Mouse (Mus musculus) limb, embryonic 12.5 days (tissue): ENCODE measurements around the gene Cd163l1. TPM values are rescaled to one million over a fixed set of nuclear protein-coding genes. Genes with fewer than 3 reads are reported as not detected.

Experiments
- ATAC-seq: fragments of 200-750 bp; cut with Nextera tagmentation; 2 replicates; pipeline ENCODE4 v1.8.0; 2017; ENCODE audit warnings: low read depth, moderate TSS enrichment; ENCODE audit not compliant: insufficient number of reproducible peaks, insufficient read depth, low FRiP score, low TSS enrichment
- H3K27ac ChIP-seq: fragments of 300-500 bp; sonication (generic); 2 replicates; pipeline ENCODE4 v1.5.1; 2016; ENCODE audit warnings: mild to moderate bottlenecking, moderate library complexity
- H3K27me3 ChIP-seq: fragments of 300-500 bp; sonication (generic); 2 replicates; pipeline ENCODE4 v1.6.1; 2016; ENCODE audit warnings: mild to moderate bottlenecking, moderate library complexity
- H3K36me3 ChIP-seq: fragments of 300-500 bp; sonication (generic); 2 replicates; pipeline ENCODE4 v1.6.1; 2016; ENCODE audit warnings: mild to moderate bottlenecking, moderate library complexity
- H3K4me1 ChIP-seq: fragments of 300-500 bp; sonication (generic); replicated peaks from 2 replicates; pipeline ENCODE4 v1.6.1; 2016
- H3K4me2 ChIP-seq: fragments of 300-500 bp; sonication (generic); 2 replicates; pipeline ENCODE4 v1.6.1; 2016; ENCODE audit warnings: mild to moderate bottlenecking, moderate library complexity
- H3K4me3 ChIP-seq: fragments of 300-500 bp; sonication (generic); replicated peaks from 2 replicates; pipeline ENCODE4 v1.5.1; 2016; ENCODE audit warnings: mild to moderate bottlenecking
- H3K9ac ChIP-seq: fragments of 300-500 bp; sonication (generic); replicated peaks from 2 replicates; pipeline ENCODE4 v1.6.1; 2016; ENCODE audit warnings: mild to moderate bottlenecking, moderate library complexity
- H3K9me3 ChIP-seq: fragments of 300-500 bp; sonication (generic); 2 replicates; pipeline ENCODE4 v1.6.1; 2016; ENCODE audit warnings: mild to moderate bottlenecking, moderate library complexity
- WGBS: fragments of 180-500 bp; shearing (Covaris S2); methylation state at CpG from one replicate; pipeline ENCODE4 v1.1.7; 2016; 5-methylcytosine and 5-hydroxymethylcytosine counted together
- polyA plus RNA-seq: library from polyadenylated mRNA; unstranded; fragments of >200 nt; fragmentation: Nextera tagmentation; extraction: Ambion mirVana; gene quantifications from 2 replicates; pipeline ENCODE4 v1.2.1, GENCODE M21; 2016

Cd163l1 gene
- polyA plus RNA-seq, 1 experiment from 2014 or later: not detected

DNA sequence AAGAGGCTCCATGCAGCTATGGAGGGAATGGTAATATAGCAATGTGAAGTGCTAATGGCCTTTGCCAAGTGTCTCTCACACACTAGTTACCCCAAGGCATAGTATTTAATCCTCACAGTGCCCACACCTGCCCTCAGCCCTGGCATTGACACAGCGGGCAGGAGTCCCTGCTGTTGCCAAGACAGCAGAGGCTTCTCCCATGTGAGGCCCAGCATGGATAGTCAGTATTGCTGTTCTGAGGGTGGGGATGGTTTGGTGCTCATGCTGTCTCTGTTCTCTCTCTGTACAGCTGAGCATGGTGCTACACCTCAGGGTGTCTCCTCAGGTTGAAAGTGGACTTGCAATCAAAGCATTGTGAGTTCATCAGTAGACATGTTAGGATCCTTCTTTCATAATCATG, 27.6 kb upstream of the Cd163l1 start:
- ATAC-seq: no peak
- Histone ChIP-seq H3K36me3 (no peaks in the 10 kb centered on the region), H3K9ac (no peak overlapping the region), H3K4me1 (no peaks in the 10 kb centered on the region), H3K27me3 (no peaks in the 10 kb centered on the region), H3K4me3 (no peak overlapping the region), H3K27ac (no peak overlapping the region), H3K9me3 (0 out of 2 replicates have a peak, but pooled peaks cover 5% of the 10 kb centered on the region), H3K4me2 (no peak overlapping the region)
- WGBS: 88% methylated on average over 1 of the region's 1 CpGs

DNA sequence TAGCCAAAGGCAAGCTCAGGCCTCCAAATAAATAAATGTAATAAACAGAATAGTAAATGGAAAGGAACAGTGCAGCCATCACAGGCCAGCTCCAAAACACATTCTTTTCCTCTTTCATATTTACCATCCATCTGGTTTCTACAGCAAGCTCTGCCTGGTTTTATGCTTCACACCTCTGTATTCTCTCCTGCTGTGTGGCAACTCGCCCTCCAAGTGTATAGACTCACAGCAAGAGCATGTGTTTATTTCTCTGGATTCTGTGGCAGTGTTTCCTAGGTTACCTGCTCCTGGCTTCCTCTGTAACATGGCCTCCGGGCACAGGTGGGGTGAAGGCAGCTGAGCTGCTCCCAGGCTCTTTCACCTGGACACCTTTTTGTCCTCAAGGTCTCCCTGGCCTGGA, 25.6 kb upstream of the Cd163l1 start:
- Histone ChIP-seq H3K4me1 (no peaks in the 10 kb centered on the region), H3K27me3 (no peaks in the 10 kb centered on the region), H3K9me3 (0 out of 2 replicates have a peak, but pooled peaks cover 5% of the 10 kb centered on the region), H3K36me3 (no peaks in the 10 kb centered on the region), H3K4me2 (no peak overlapping the region), H3K9ac (no peak overlapping the region), H3K27ac (no peak overlapping the region), H3K4me3 (no peak overlapping the region)
- no peak for ATAC-seq
- WGBS: 51% methylated on average over 2 of the region's 2 CpGs

DNA sequence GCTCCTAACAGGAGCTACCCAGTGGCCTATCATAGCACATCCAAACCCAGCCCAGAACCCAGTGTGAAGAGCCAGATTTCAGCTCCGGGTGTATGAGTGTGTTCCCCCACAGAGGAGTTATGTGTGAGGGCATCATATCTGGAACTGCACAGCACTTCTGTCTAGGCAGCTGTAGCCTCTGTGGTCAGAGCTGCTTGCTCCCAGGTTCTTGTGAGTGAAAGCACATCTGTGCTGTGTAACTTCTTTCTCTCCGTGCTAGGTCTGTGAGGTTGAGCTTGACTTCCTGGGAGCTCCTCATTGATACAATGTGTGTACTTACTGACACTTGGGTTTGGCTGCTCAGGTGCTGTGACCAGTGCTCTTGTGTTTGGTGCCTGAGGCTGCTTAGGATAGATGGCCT, 25.2 kb upstream of the Cd163l1 start:
- Histone ChIP-seq H3K4me2 (no peak overlapping the region), H3K27ac (no peak overlapping the region), H3K36me3 (no peaks in the 10 kb centered on the region), H3K4me1 (no peaks in the 10 kb centered on the region), H3K4me3 (no peak overlapping the region), H3K9ac (no peak overlapping the region), H3K9me3 (0 out of 2 replicates have a peak, but pooled peaks cover 5% of the 10 kb centered on the region), H3K27me3 (no peaks in the 10 kb centered on the region)
- ATAC-seq: no peak
- 81% methylated on average over 2 of the region's 2 CpGs for WGBS

DNA sequence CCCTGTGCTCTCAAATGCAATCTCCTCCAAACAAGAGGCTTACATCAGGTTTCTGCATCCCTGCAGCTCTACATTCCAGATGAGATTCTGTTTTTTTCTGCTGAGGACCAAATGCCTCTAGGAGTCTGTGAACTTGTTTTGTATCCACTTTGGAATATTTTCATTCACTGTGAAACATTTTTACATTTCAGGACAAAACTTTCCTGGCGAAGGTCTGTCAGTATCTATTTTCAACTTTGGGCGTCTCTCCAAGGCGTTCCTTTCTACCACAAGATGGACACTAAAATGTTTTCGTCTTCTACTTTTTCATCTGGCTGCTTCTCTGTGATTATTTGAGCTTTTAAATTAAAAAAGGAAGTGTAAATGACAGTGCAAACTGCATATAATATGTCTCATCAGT, 24.0 kb upstream of the Cd163l1 start:
- H3K4me2 ChIP-seq: no peak overlapping the region
- no peak overlapping the region for H3K9ac ChIP-seq
- H3K36me3 ChIP-seq: no peaks in the 10 kb centered on the region
- 90% methylated on average over 4 of the region's 4 CpGs for WGBS
- no peak overlapping the region for H3K4me3 ChIP-seq
- 0 out of 2 replicates have a peak, but pooled peaks cover 5% of the 10 kb centered on the region for H3K9me3 ChIP-seq
- no peaks in the 10 kb centered on the region for H3K27me3 ChIP-seq
- no peak for ATAC-seq
- H3K27ac ChIP-seq: no peak overlapping the region
- H3K4me1 ChIP-seq: no peaks in the 10 kb centered on the region

DNA sequence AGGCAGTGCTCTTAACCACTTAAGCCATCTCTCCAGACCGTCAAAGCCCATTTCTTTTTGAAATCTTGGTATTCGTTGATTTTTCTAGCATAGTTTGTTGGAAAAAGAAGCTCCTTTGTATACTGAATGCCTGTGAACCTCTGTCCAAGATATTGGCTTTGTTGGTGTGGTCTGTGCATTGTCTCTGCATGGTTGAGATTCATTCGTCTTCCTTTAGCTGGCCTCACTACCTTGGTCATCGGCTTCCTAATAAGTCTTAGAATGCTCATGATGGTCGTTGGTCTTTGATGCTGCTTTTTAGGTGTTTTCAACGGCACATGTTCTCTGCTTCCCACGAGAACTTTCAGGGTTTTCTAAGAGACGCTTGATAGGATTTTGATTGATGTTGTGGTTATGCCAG, 22.1 kb upstream of the Cd163l1 start:
- Histone ChIP-seq H3K27me3 (no peaks in the 10 kb centered on the region), H3K36me3 (no peaks in the 10 kb centered on the region), H3K9ac (no peak overlapping the region), H3K4me1 (no peaks in the 10 kb centered on the region), H3K4me3 (no peak overlapping the region), H3K27ac (no peak overlapping the region), H3K9me3 (0 out of 2 replicates have a peak, but pooled peaks cover 5% of the 10 kb centered on the region), H3K4me2 (no peak overlapping the region)
- no peak for ATAC-seq
- 83% methylated on average over 8 of the region's 8 CpGs for WGBS

DNA sequence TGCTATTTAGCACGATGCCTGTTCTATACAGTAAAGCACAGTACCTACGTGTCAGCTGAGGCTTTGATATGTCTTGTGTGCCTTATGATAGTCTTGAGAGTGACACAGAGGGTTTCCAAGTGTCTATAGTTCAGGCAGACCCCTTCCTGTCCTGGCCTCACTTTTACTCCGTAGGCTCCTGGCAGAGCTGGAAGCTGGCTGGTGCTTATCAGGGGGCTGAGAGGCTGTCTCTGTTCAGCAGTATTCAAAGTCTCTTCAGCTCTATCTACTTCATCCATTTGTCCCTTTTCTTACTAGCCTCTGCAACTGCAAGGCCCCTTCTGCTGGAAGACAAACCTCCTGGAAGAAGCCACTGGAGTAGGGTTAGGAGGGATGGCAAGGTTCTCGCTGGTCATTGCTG, 17.0 kb upstream of the Cd163l1 start:
- Histone ChIP-seq H3K4me2 (no peak overlapping the region), H3K9me3 (no peaks in the 10 kb centered on the region), H3K36me3 (no peaks in the 10 kb centered on the region), H3K4me1 (no peaks in the 10 kb centered on the region), H3K9ac (no peak overlapping the region), H3K27ac (no peak overlapping the region), H3K27me3 (0 out of 2 replicates have a peak, but pooled peaks cover 4% of the 10 kb centered on the region), H3K4me3 (no peak overlapping the region)
- no peak for ATAC-seq
- WGBS: 89% methylated on average over 4 of the region's 4 CpGs

DNA sequence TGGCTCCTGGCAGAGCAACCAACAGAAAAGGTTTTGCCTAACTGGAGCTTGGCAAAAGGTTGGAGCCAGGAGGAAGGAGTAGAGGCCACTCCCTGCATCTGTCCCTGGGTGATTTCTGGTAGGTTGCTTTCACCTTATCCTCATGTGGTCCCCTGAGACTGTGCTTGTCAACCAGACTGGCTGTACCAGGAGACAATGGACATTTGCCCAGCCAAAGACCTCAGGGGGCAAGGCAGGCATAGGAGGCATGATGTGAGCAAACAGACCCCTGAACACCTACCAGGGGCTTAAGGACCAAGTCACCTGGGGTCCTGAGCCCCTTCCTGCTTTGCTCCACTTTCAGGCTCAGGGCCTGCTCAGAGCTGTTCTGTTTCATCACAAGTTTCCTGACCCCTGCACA, 12.2 kb upstream of the Cd163l1 start, which contains the start of gene Olfr524:
Olfr524 (minus strand) TSS at position 101 of the 400 bp plus-strand sequence.
- Histone ChIP-seq H3K27ac (no peak within 1 kb of the TSS), H3K4me3 (no peak within 1 kb of the TSS), H3K4me2 (no peak within 1 kb of the TSS), H3K27me3 (0 out of 2 replicates have a peak, but pooled peaks cover 4% of the 10 kb centered on the region), H3K9ac (no peak within 1 kb of the TSS), H3K36me3 (no peaks in the 10 kb centered on the region), H3K4me1 (no peaks in the 10 kb centered on the region), H3K9me3 (no peaks in the 10 kb centered on the region)
- no peak for ATAC-seq

DNA sequence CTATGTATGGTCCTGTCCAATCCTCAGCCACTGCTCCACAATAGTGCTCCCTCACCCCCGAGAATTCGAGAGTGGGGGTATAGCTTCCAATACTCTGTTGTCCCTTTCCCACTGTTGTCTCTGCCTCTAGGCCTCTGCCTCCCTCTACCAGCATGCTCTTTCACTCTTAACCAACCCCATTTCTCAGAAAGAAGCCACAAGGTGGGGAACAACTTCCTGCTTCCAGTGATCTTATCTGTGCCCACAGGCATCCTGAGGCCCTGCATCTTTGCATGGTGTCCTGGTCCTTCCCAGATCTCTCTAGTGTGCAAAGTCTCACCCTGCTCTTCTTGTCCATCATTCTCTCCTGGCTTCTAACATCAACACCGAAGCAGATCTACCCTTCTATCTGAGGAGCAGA, 11.2 kb upstream of the Cd163l1 start:
- no peak overlapping the region for H3K4me2 ChIP-seq
- no peak overlapping the region for H3K27ac ChIP-seq
- H3K4me3 ChIP-seq: no peak overlapping the region
- no peaks in the 10 kb centered on the region for H3K4me1 ChIP-seq
- H3K27me3 ChIP-seq: 0 out of 2 replicates have a peak, but pooled peaks cover 4% of the 10 kb centered on the region
- H3K9me3 ChIP-seq: no peaks in the 10 kb centered on the region
- no peaks in the 10 kb centered on the region for H3K36me3 ChIP-seq
- ATAC-seq: no peak
- WGBS: 84% methylated on average over 3 of the region's 3 CpGs
- no peak overlapping the region for H3K9ac ChIP-seq

DNA sequence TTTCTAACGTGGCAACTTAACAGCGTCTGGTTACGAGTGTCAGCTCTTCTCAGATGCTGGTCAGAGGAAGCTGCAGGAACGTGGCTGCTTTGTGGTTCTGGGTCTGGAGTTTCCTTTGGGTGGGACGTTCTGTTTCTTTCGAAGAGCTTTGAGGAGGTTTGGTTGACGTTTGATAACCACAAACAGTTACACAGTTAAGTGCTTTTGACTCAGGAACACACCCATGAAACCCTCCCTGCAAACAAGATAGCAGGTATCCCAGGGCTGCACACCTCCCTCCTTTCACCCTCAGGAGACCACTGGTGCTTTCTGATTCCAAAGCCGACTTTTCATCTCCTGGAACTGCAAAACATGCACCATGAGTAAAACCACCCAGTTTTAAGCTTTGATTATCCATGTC, 9.9 kb upstream of the Cd163l1 start:
- no peaks in the 10 kb centered on the region for H3K36me3 ChIP-seq
- H3K4me3 ChIP-seq: no peak overlapping the region
- H3K4me1 ChIP-seq: no peaks in the 10 kb centered on the region
- H3K27me3 ChIP-seq: 0 out of 2 replicates have a peak, but pooled peaks cover 4% of the 10 kb centered on the region
- no peak overlapping the region for H3K9ac ChIP-seq
- H3K27ac ChIP-seq: no peak overlapping the region
- no peaks in the 10 kb centered on the region for H3K9me3 ChIP-seq
- no peak for ATAC-seq
- WGBS: 78% methylated on average over 8 of the region's 8 CpGs
- no peak overlapping the region for H3K4me2 ChIP-seq

DNA sequence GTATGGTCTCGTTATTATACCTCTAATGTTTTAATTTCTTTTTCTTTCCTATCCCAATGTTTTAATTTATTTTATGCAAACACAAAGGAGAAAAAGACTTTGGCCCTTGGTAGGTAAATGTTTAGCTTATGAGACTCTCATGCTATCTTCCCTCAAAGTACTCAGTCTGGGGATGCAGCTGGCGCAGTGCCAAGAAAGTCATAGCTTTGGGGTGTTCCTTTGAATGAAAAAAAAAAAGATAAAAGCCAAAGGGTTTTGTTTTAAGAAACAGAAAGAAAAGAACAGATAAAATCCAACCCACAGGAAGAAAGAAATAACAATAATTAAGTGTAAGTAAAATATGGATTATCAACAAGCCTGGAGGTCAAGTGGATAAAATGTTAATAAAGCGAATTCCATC, 9.4 kb upstream of the Cd163l1 start:
- Histone ChIP-seq H3K27ac (no peak overlapping the region), H3K36me3 (no peaks in the 10 kb centered on the region), H3K4me1 (no peaks in the 10 kb centered on the region), H3K9me3 (no peaks in the 10 kb centered on the region), H3K27me3 (0 out of 2 replicates have a peak, but pooled peaks cover 6% of the 10 kb centered on the region), H3K4me3 (no peak overlapping the region), H3K9ac (no peak overlapping the region), H3K4me2 (no peak overlapping the region)
- 84% methylated on average over 3 of the region's 3 CpGs for WGBS
- ATAC-seq: no peak

DNA sequence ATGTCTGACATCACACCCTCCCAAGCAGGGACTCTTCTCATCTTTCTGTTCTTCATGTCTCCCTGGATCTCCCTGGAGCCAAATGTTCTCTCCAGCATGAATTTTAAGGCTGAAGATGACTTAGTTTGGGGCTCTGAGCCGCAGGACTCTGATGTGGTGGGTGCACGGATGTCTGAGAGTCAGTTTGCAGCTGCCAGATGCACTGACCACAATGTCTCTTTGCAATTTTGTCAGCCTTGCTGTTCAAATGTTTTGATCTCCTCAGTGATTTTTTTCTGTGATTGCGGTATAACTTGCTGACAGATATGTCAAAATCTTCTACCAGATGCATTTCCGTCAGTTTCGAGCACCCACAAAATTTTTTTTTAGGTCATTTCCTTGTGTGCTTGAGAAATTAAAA, 4.2 kb upstream of the Cd163l1 start:
- 0 out of 2 replicates have a peak, but pooled peaks cover 3% of the 10 kb centered on the region for H3K27me3 ChIP-seq
- no peak overlapping the region for H3K4me3 ChIP-seq
- no peaks in the 10 kb centered on the region for H3K4me1 ChIP-seq
- H3K36me3 ChIP-seq: no peaks in the 10 kb centered on the region
- no peak overlapping the region for H3K27ac ChIP-seq
- no peaks in the 10 kb centered on the region for H3K9me3 ChIP-seq
- no peak overlapping the region for H3K4me2 ChIP-seq
- 84% methylated on average over 5 of the region's 5 CpGs for WGBS
- no peak overlapping the region for H3K9ac ChIP-seq
- ATAC-seq: no peak

DNA sequence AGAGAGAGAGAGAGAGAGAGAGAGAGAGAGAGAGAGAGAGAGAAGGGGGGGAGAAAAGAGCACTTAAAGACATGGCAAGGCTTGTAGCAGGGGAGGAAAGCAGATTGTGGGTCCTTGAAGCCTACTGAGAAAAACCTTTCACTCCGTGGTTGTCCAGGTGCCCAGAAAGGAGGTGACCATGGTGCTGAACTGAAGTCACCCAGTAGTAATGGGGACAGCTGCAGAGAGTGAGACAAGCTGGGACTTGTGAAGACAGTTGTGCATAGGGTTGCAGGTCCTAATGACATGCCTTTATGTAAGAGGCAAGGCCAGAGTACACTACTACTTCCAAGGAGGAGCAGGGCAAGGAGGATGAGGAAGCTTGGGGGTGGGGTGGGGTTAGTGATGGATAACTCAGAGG, 1.2 kb downstream of the Cd163l1 start:
- no peaks in the 10 kb centered on the region for H3K9me3 ChIP-seq
- no peaks in the 10 kb centered on the region for H3K27me3 ChIP-seq
- no peak overlapping the region for H3K4me3 ChIP-seq
- H3K4me1 ChIP-seq: no peaks in the 10 kb centered on the region
- no peak overlapping the region for H3K9ac ChIP-seq
- no peaks in the 10 kb centered on the region for H3K36me3 ChIP-seq
- no peak overlapping the region for H3K27ac ChIP-seq
- no peak overlapping the region for H3K4me2 ChIP-seq
- no peak for ATAC-seq
- 13% methylated on average over 1 of the region's 1 CpGs for WGBS
